Mouse (Mus musculus) forebrain, embryonic 15.5 days (tissue): ENCODE measurements at regions not wholly inside any gene's neighbourhood (a gene's known extent, or its start where the extent isn't known, plus 50 kb on each side); places are given as distances from the start of the nearest gene placed in this dataset.

ENCODE experiments used
- ATAC-seq: fragments of 200-750 bp; cut with Nextera tagmentation; replicated peaks from 2 replicates; pipeline ENCODE4 v1.8.0; 2017; ENCODE audit warnings: mild to moderate bottlenecking, moderate TSS enrichment, moderate library complexity
- H3K27ac ChIP-seq: fragments of 300-500 bp; sonication (generic); replicated peaks from 2 replicates; pipeline ENCODE4 v1.5.1; 2015; ENCODE audit warnings: mild to moderate bottlenecking, inconsistent platforms
- H3K27me3 ChIP-seq: fragments of 300-500 bp; sonication (generic); 2 replicates; pipeline ENCODE4 v1.6.1; 2015; ENCODE audit warnings: inconsistent platforms
- H3K36me3 ChIP-seq: fragments of 300-500 bp; sonication (generic); 2 replicates; pipeline ENCODE4 v1.6.1; 2015; ENCODE audit warnings: mild to moderate bottlenecking, inconsistent platforms
- H3K4me1 ChIP-seq: fragments of 300-500 bp; sonication (generic); 2 replicates; pipeline ENCODE4 v1.6.1; 2015; ENCODE audit warnings: inconsistent platforms
- H3K4me2 ChIP-seq: fragments of 300-500 bp; sonication (generic); replicated peaks from 2 replicates; pipeline ENCODE4 v1.6.1; 2015; ENCODE audit warnings: mild to moderate bottlenecking, inconsistent platforms
- H3K4me3 ChIP-seq: fragments of 300-500 bp; sonication (generic); 2 replicates; pipeline ENCODE4 v1.5.1; 2015; ENCODE audit warnings: mild to moderate bottlenecking, inconsistent platforms
- H3K9ac ChIP-seq: fragments of 300-500 bp; sonication (generic); replicated peaks from 2 replicates; pipeline ENCODE4 v1.6.1; 2015; ENCODE audit warnings: mild to moderate bottlenecking, inconsistent platforms
- H3K9me3 ChIP-seq: fragments of 300-500 bp; sonication (generic); 2 replicates; pipeline ENCODE4 v1.6.1; 2016; ENCODE audit warnings: inconsistent platforms
- WGBS: fragments of 180-500 bp; shearing (Covaris S2); methylation state at CpG from one replicate; pipeline ENCODE4 v1.1.7; 2015; ENCODE audit warnings: mixed read lengths; 5-methylcytosine and 5-hydroxymethylcytosine counted together

GRCm38 (mm10) chr3:157472674-157473073 is 61.3 kb upstream of the Zranb2 start:
- Histone ChIP-seq H3K9me3 (no peaks in the 10 kb centered on the region), H3K27me3 (no peaks in the 10 kb centered on the region), H3K36me3 (no peaks in the 10 kb centered on the region), H3K9ac (no peak overlapping the region), H3K4me3 (no peak overlapping the region), H3K4me2 (no peak overlapping the region), H3K27ac (0 out of 2 replicates have a peak overlapping the region, but pooled peaks have one; percentile 20), H3K4me1 (no peaks in the 10 kb centered on the region)
- 71% methylated on average over 5 of the region's 5 CpGs for WGBS
- ATAC-seq: no peak; the same call in 1 of the 2 replicates

- H3K36me3 ChIP-seq: no peaks in the 10 kb centered on the region
- H3K27ac ChIP-seq: no peak overlapping the region
- no peaks in the 10 kb centered on the region for H3K9me3 ChIP-seq
- H3K27me3 ChIP-seq: no peaks in the 10 kb centered on the region
- H3K4me2 ChIP-seq: no peak overlapping the region
- 78% methylated on average over 2 of the region's 2 CpGs for WGBS
- ATAC-seq: no peak
- no peak overlapping the region for H3K4me3 ChIP-seq
- no peaks in the 10 kb centered on the region for H3K4me1 ChIP-seq
- H3K9ac ChIP-seq: no peak overlapping the region
Measured at GRCm38 (mm10) chr3:157477731-157478130, 56.2 kb upstream of the Zranb2 start.
